Mouse (Mus musculus) left cerebral cortex, postnatal 4 days (tissue): ENCODE results near the gene Mindy4. TPM values are rescaled to one million over a fixed set of nuclear protein-coding genes. Genes with fewer than 3 reads are reported as not detected.
A peak's percentile ranks its signal among the peaks of the same experiment; 100 is the strongest.
"Not testable (repeated sequence)": the region's sequence is repeated elsewhere in the genome, so short reads cannot be mapped to it uniquely, and the experiment has no call there.

Experiments used
- DNase-seq: peaks from one replicate; pipeline ENCODE4 v3.0.0-alpha.2; 2022
- intact Hi-C: fragments of 180-260 bp; cut with DNase I; formaldehyde crosslinking; loops from one replicate; pipeline ENCODE4 v1.15.1; 2025
- total RNA-seq, 2 experiments: library from RNA; stranded (reverse); gene quantifications; 2 replicates each; pipeline ENCODE4 v1.2.3; 2021

Mindy4 gene
- total RNA-seq = 10 to 100 TPM; 13.4 to 14.6 TPM

DNA sequence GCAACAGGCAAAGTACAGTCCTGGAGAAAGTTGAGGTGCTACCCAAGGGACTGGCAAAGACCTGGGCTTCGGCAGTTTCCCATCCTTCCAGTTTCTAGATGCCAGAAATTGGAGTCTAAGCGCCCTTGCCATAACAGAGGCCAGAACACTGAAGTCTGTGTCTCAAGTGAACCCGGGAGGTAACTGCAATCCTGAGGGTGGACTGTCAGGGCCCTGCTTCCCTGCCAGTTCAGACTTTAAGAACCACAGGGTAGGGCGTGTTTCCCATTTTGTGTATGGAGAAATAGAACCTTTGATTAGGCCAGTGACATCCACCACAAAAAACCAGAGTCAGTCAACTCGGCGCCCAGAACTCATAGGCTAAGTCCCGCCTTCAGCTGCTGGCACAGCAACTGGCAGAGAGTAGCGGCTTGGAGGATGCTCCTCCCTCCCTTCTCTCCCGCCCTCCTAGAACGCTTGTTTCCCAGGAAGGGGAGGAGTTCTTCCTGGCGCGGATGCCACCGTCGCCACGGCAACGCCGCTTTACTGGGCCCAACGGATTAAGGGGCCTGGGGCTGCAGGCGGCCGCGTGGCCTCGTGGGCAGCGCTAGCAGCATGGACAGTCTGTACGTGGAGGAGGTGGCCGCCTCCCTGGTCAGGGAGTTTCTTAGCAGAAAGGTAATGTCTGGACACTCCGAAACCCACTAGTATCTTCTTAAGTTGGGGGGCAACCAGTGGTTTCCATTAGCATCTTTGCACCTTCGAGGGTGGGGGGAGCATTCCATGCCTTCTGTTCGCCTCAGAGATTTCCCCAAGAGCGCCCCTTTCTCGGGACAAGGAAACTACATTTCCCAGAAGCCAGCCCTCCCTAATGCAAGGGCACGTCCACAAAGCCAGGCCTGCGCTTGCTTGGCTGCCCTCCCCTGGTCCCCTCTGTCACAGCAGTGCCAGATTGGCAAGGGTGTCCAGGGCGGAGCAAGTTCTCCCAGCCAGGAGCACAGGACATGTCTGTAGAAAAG is at the start of gene Mindy4:
Gene Mindy4, plus strand, starts transcription at position 471 of the 998 bp plus-strand sequence.
- DNase-seq = peak; percentile 96

DNA sequence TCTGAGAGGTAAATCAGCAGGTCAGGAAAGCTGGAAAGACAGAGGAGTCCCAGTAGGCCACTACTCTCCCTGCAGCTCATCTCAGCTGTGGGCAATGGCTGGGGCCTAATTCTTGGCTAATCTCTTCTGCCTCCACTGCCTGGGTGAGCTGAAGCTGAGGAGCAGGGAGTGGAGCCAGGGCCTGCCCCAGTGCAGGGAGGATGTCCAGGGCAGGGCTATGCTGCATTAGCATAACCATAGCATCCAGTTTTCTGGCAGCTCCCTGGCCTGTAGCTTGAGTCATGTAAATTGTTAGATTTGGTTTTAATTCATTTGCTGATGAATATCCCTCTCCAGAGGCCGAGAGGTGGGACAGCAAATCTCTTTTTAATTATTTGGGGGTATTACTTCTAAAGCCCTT is 43.9 kb upstream of the Mindy4 start:
- peak; percentile 22 for DNase-seq
- intact Hi-C loops = no loop called here

More for the DNA sequence above, at the start of gene Mindy4:
- intact Hi-C loops = no loop called here

DNA sequence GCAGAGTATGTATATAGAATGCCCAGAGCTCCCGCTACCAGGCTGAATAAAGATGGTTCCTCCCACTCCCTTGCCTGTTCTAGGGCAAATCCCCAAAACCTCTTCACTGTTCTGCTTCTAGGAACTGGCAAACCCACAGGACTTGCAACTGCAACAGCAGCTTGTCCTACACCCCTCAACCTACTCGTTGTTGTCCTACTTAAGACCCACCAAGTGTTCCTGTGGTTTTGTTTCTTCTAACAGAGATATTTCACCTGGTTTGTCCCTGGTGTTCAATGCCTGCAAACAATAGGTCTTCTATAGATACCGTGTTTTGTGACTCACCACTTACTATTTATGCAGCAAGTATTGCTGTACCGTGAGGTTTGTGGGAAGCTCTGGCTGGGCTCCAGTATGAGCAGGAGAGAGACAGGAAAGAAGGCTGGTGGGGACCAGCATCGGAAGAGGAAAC is 41.8 kb upstream of the Mindy4 start:
- DNase-seq = no peak
- intact Hi-C loops = loop anchor here (10.0 kb wide), 3 partner anchors 87 to 567 kb away; partner anchors contain the start of genes Fkbp14 and Plekha8

DNA sequence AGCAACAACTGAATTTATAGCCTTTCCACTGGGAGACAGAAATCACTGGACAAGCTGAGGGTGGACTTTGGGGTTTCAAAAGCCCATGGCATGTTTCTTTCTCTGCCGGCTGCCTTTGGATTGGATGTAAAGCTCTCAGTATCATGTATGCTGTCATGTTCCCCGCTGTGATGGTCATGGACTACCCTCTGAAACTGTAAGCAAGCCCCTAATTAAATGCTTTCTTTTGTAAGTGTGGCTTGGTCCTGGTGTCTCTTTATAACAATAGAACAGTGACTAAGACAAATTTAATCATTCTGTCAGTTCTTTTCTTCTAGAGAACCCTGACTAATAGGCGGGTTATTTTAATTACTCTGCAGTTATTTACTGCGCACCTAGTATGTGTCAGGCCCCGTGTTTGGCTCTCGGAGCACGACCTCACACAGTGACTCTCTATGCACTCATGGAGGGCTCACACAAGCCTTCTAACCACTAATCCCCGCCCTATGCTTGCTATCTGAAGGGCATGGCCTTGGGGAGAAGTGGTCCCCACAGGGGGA is 40.1 kb upstream of the Mindy4 start:
- intact Hi-C loops = loop anchor here (10.0 kb wide), 3 partner anchors 88 to 568 kb away; partner anchors contain the start of genes Fkbp14 and Plekha8
- DNase-seq = no peak

DNA sequence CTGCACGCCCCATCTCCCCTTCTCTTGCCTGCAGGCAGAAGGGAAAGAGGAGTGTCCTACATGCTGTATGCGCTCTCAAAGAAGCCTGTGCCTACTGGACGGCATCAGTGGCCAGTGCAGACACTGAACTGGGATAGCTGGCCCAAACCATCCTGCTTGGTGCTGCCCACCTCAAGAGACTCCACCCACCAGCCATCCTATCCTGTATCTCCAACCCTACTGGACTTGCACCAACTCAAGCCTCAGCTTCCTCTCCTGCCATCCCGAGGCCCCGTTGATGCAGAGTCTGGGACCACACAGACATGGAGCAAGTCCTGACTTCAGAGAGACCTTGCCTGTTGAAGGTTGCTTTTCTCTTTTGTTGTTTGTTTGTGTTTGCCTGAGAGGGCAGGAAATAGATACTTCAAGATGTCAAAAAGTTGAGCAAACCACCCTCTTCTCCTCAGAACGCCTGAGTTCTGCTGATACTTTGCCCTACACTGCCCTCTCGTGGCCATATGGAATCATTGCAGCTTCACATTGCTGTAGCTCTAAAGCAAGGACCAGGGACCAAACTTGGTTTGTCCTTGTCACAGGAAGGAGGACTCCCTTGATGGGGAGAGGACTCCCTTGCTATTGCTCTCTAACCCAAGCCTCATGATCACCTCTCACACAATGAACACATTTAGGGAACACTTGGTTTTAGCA is 36.3 kb upstream of the Mindy4 start:
- intact Hi-C loops = loop anchor here (5.0 to 10.0 kb wide), 4 partner anchors 92 to 572 kb away; partner anchors contain the start of genes Fkbp14 and Plekha8
- peak; percentile 67 for DNase-seq

DNA sequence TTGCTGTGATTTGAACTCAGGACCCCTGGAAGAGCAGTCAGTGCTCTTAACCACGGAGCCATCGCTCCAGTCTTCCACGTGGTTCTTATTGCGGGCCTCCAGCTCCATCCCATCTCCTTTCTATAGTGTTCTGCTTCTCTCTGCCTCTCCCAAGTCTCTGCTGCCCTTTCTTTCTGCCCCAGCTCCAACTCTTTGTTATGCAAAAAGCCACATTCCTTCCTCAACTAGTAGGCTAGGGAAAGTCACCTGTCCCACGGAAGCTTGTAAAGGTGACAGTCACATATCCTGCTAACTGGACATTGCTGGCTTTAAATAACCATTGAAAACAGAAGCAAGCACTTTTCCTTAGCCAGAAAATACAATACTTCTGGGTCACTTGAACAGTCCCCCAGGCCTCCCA is 33.4 kb upstream of the Mindy4 start:
- DNase-seq = no peak
- intact Hi-C loops = loop anchor here (5.0 to 10.0 kb wide), 4 partner anchors 95 to 575 kb away; partner anchors contain the start of genes Fkbp14 and Plekha8

DNA sequence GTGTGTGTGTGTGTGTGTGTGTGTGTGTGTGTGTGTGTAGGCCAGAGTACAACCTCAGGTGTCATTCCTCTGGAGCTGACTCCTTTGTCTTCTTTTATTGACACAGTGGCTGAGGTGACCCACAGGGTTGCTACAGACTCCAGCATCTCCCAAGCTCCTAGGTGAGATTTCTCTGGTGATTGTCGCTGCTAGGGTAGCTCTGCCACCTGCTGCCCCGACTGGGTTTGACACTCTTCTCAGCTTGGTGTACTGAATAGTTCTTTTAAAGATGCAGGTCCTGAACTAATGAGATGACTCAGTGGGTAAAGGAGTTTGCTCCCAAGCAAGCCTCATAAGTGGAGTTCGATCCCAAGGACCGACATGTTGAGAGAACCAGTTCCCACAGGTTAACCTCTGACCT is 31.5 kb upstream of the Mindy4 start:
- intact Hi-C loops = no loop called here

DNA sequence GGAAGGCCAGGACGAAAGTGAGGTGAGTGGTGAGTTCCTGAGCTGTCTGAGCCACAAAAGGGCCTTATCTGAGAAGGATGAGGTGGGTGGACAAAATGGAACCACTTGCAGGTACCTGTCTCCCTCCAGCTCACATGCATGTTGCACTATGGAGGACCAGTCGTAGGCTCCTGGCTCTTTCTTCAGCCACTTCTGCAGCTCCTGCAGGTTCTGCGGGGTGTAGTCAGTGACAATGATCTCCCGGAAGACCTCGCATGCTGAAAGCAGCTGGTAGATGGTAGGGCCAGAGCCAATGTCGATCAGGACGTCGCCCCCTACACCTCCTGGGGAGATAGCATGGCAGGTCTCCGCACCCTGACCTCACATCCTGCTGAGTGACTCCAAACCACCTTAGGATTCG is 30.0 kb upstream of the Mindy4 start:
- intact Hi-C loops = no loop called here
- no peak for DNase-seq

More for the DNA sequence above, 31.5 kb upstream of the Mindy4 start:
- no peak for DNase-seq

DNA sequence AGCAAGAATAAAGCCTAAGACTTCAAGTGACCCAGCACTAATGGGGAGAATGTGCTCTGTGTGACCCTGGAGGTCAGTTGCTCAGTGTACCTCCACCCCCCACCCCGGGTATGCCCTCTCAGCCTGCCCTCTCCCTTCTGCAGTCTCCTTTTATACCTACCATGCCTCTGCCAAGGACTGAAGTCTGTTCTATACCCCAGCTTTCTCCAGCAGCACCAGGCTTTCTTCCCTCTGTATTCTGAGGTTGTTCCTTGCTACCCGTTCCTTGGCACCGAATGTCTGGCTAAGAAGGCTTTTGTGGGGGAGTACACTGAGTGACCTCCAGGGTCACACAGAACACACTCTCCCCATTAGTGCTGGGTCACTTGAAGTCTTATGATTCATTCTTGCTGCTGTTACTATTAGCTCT is 29.2 kb upstream of the Mindy4 start:
- intact Hi-C loops = no loop called here
- DNase-seq = no peak

DNA sequence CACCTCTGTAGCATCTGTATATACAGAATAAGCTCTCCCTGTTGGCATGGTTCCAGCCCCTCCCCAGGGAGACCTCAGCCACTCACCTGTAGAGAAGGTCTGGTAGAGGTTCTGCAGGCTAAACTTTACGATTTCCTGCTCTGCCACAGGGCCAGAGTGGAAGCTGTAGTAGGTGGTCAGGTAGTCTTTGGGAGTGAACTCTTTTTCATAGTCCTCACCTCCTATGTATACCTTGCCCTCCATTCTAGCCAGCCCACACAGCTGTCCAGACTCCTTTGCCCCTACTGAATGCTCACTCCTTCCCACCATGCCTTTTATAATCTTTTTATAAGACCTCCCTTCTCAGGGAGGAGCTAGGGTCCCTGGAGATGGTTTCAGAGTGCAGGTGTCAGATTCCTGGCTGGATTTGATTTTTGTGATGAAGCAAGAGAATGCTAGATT is 28.4 kb upstream of the Mindy4 start, which contains the start of gene Inmt:
Gene Inmt, minus strand, starts transcription at position 303 of the 441 bp plus-strand sequence.
- intact Hi-C loops = no loop called here
- DNase-seq = no peak

DNA sequence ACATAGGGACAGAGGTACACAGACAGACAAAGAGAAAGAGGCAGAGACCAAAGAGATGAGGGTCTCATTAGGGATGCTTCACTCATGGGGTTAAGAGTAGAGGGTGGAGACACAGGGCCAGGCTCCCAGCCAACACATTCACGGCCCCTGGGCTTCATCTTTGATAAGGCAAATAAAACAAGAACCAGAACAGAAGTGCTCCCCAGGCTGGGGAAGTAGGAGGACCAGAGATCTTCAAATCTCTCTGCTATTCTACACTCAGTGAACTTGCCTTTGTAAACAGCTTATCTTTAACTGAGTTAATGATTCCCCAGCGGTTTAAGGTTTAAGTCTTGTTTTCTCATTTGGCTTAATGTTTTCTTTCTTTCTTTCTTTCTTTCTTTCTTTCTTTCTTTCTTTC is 27.7 kb upstream of the Mindy4 start:
- no peak for DNase-seq
- intact Hi-C loops = no loop called here

DNA sequence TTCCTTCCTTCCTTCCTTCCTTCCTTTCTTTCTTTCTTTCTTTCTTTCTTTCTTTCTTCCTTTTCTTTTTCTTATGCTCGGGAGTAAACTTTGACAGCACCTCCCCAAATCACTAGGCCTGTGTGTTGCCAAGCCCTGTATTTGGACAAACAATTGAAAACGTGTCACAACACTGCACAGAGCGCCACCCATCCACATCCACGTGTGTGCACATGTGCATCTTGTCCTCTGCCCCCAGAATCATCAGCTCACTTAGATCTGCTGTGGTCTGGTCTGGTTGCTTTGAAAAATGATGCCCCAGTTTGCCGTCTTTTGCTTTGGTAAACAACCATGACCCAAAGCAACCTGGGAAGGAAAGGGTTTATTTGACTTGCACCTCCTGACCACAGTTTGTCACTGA is 27.3 kb upstream of the Mindy4 start:
- DNase-seq = no peak
- intact Hi-C loops = no loop called here

DNA sequence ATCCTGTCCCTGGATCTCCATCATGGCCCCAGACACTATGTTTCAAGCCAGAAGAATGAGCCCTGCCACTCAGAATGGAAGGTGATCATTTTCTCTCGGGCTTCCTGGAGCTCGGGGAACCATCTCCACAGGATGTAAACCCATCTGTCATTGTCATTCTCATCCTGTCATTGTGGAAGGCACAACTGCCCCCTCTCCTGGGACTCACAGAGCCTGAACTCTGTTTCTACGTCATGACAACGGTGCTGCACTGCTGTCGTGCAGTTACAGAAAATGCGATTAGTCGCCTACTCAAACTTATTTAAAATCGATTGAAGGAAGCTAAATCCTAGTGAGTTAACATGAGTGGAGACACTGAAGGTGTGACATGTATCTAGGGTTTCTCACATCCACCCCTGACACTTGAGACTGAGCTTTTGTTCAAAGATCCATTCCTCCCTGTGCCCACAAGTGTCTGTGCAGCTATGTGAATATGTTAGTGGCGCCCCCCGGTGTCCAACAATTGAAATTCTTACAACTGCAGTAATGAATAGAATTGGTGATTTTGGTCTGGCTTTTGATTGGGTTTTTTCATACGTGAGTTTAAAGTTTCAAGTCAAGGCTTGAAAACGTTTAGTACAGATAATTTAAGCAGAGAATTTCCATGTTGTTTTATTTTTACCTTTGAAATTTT is 26.0 kb upstream of the Mindy4 start:
- DNase-seq = peak; percentile 47
- intact Hi-C loops = no loop called here

DNA sequence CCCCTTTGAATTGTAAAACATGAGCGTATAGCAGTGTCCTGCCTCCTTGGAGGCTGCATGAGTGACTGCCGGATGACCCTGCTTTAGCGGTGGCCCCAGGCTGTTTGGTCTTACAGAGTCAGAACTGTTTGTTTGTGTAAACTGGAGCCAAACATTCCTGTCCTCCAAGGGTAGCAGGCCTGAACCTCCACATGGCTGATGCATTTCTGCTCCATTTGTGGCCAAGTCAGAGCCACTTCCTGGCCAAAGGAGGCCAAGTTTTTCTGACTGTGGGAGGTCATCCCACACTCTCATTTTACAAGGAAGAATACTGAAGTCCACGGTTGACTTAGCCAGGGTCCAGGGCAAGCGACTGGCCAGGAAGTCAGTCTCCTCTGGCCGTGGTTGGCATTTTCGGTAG is 23.6 kb upstream of the Mindy4 start:
- DNase-seq = no peak
- intact Hi-C loops = no loop called here

DNA sequence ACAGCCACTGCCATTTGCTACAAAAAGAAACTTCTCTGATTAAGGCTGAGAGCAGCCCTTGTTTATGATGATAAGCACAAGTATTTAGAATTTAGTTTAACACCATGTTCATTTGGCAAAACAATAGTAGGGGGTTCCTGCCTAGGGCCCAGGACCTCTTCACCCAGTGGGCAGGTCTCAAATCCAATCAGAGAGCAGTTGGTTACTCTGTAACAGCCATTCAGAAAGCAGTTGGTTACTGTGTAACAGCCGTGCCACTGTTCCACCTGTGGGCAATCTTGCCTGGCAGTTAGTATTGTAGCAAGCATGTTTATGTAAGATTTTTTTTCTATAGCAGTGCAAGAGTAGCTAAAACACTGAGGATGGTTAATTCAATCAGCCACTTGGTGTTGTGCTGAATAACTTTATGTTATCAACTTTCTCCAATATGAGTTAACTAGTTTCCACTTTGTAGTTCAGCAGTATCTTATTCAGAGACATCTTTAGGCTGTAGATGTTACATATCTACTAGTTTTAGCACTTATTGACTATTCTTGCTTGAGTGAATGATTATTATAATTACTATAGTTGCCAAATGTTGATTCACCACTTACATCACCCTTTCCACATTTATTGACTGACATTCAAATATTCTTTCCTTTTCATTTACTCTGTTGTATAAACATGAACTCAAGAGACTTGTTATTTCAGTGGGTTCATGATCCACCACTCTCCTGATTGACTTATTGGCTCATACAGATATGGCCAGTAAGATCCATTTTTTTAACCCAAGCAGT is 20.3 kb upstream of the Mindy4 start:
- intact Hi-C loops = no loop called here
- no peak for DNase-seq

DNA sequence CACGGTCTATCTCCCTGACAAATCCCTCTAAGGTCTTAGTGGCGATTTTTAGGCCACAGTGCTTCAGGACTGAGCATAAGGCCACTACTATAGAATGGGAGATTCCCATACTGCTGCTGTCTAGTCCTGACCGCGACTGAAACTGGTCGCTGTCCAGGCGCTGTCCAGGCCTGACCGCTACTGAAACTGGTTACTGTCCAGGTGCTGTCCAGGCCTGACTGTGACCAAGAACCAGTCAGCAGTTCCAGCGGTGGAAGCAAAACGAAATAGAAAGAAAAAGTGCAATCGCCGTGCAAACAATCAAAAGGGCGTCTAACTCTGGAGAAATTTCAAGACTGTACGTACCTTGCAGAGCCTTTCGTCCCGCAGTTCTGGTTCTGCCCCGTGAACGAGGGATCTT is 15.4 kb upstream of the Mindy4 start:
- DNase-seq, intact Hi-C loops: not testable (repeated sequence)

DNA sequence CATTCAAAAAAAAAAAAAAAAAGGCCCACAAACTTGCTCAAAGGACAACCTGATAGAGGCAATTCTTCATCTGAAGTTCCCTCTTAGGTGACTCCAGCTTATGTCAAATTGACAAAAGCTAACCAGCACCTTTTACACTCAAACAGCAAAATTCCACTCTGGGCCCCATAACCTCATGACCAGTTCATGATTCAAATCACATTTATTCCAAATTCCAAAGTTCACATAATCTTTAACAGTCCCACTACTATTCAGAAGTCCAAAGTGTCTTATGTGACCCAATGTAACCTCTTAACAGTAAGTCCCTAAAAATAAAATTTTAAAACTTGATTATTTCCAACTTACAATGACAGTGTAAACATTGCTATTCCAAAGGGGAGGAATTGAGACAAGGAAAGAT is 13.8 kb upstream of the Mindy4 start:
- DNase-seq = no peak
- intact Hi-C loops = no loop called here

DNA sequence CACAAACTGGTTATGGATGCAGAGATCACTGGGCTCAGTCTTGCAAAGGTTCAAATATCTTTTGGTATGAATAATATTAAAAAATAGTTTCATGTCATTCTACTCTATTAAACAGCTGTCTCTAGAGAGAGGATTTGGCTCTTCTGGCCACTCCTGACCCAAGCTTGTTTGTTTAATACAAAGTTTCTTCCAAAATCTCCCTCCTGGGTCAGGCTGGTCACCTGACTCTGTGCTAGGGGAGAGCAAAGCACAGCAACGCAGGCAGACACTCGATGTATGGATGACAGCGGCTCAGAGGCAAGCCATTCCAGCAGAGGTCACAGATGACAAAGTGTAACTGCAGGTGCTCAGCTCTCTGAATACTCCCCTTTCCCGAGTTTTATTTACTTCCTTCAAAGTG is 11.6 kb upstream of the Mindy4 start:
- intact Hi-C loops = no loop called here
- no peak for DNase-seq

DNA sequence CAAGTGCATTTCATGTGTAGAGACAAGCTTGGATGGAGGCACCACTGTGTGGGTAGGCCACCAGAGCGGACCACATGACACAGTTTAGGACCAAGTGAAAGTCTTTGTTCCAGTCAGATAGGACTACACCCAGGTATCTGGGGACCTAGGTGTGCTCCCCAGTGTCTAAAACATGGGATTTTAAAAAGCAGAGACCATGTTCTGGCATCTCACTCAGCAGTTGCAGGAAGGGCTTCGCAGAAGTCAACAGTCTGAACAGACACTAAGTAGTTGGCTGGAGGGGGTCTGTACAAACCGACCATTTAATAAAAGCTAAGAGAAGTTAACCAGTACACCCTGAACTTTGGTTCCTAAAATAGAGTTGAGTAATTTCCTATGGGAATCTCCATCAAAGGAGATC is 10.0 kb upstream of the Mindy4 start:
- intact Hi-C loops = no loop called here

DNA sequence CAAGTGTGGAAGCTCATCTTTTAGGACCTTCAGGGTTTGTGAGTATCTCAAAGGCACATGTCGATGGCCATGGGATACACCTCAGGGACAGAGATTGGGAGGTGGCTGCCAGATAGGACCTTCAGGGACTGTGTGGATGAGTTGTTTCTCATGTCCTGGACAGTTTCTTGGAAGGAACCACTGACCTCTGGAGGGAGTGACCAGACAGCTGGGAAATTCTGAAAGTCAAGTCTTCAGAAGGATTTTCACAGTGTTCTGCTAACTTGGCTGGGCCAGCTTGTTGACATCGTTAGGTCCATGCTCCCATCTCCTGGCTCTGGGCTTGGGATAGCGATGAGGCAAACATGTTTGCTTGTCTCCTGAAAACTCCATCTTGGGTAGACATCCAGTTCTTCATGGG is 4.1 kb upstream of the Mindy4 start:
- intact Hi-C loops = no loop called here
- no peak for DNase-seq

More for the DNA sequence above, 10.0 kb upstream of the Mindy4 start:
- DNase-seq = no peak
